Mouse (Mus musculus) hindbrain, embryonic 14.5 days (tissue): ENCODE results near the gene Ins2. TPM values are rescaled to one million over a fixed set of nuclear protein-coding genes. Genes with fewer than 3 reads are reported as not detected.
A peak's percentile ranks its signal among the peaks of the same experiment; 100 is the strongest.

Experiments
- ATAC-seq: fragments of 200-750 bp; cut with Nextera tagmentation; 2 replicates; pipeline ENCODE4 v1.8.0; 2017; ENCODE audit warnings: moderate number of reproducible peaks, mild to moderate bottlenecking, moderate TSS enrichment, moderate library complexity; ENCODE audit not compliant: low FRiP score
- DNase-seq: peaks from one replicate; pipeline ENCODE4 v3.0.0-alpha.2; 2015; ENCODE audit warnings: low spot score
- H3K27ac ChIP-seq: fragments of 300-500 bp; sonication (generic); 2 replicates; pipeline ENCODE4 v1.5.1; 2014; ENCODE audit warnings: mild to moderate bottlenecking, moderate library complexity
- H3K27me3 ChIP-seq: fragments of 300-500 bp; sonication (generic); 2 replicates; pipeline ENCODE4 v1.6.1; 2014; ENCODE audit warnings: mild to moderate bottlenecking, low read length, mixed read lengths; ENCODE audit not compliant: control insufficient read depth, insufficient read depth
- H3K36me3 ChIP-seq: fragments of 300-500 bp; sonication (generic); replicated peaks from 2 replicates; pipeline ENCODE4 v1.6.1; 2014; ENCODE audit not compliant: control insufficient read depth, insufficient read depth
- H3K4me1 ChIP-seq: fragments of 300-500 bp; sonication (generic); replicated peaks from 2 replicates; pipeline ENCODE4 v1.6.1; 2014; ENCODE audit warnings: antibody characterized with exemption, low read length, mixed read lengths; ENCODE audit not compliant: control insufficient read depth, insufficient read depth
- H3K4me2 ChIP-seq: fragments of 300-500 bp; sonication (generic); replicated peaks from 2 replicates; pipeline ENCODE4 v1.6.1; 2014; ENCODE audit warnings: mild to moderate bottlenecking, moderate library complexity
- H3K4me3 ChIP-seq: fragments of 300-500 bp; sonication (generic); replicated peaks from 2 replicates; pipeline ENCODE4 v1.5.1; 2014; ENCODE audit warnings: mild to moderate bottlenecking, low read length
- H3K9ac ChIP-seq: fragments of 300-500 bp; sonication (generic); 2 replicates; pipeline ENCODE4 v1.6.1; 2014
- H3K9me3 ChIP-seq: fragments of 300-500 bp; sonication (generic); 2 replicates; pipeline ENCODE4 v1.6.1; 2016; ENCODE audit warnings: low read length; ENCODE audit not compliant: control insufficient read depth
- WGBS: fragments of 180-500 bp; shearing (Covaris S2); extraction: QIAGEN DNeasy Blood & Tissue Kit; methylation state at CpG from one replicate; pipeline ENCODE4 v1.1.7; 2014; 5-methylcytosine and 5-hydroxymethylcytosine counted together
- microRNA counts: library from miRNA; unstranded; fragments of <30 nt; microRNA quantifications from one replicate; lab custom pipeline; 2016
- microRNA-seq: library from miRNA; unstranded; fragments of <30 nt; microRNA quantifications from one replicate; pipeline ENCODE4, GENCODE M21; 2016
- polyA plus RNA-seq: library from polyadenylated mRNA; unstranded; fragments of >200 nt; fragmentation: Nextera tagmentation; extraction: Ambion mirVana; gene quantifications from 2 replicates; pipeline ENCODE4 v1.2.1, GENCODE M21; 2014

The Ins2 gene
- polyA plus RNA-seq, 1 experiment from 2014 or later: 4.0 TPM

- H3K27ac ChIP-seq: no peak overlapping the region
- H3K9ac ChIP-seq: no peak overlapping the region
- H3K27me3 ChIP-seq: peaks cover 4% of the 10 kb centered on the region; the same call in 1 of the 2 replicates
- DNase-seq (no peak), ATAC-seq (no peak)
- no peak overlapping the region for H3K4me2 ChIP-seq
- H3K9me3 ChIP-seq: no peaks in the 10 kb centered on the region
- H3K36me3 ChIP-seq: no peaks in the 10 kb centered on the region
- no peak overlapping the region for H3K4me3 ChIP-seq
- H3K4me1 ChIP-seq: no peaks in the 10 kb centered on the region
- 27% methylated on average over 6 of the region's 6 CpGs for WGBS
These were observed 96.5 kb downstream of the Ins2 start for GRCm38 (mm10) chr7:142646676-142647075.

- DNase-seq: no peak
- Histone ChIP-seq H3K4me3 (no peak overlapping the region), H3K9me3 (no peaks in the 10 kb centered on the region), H3K36me3 (no peaks in the 10 kb centered on the region), H3K9ac (no peak overlapping the region), H3K27me3 (no peaks in the 10 kb centered on the region), H3K4me2 (no peak overlapping the region), H3K27ac (no peak overlapping the region), H3K4me1 (no peaks in the 10 kb centered on the region)
- ATAC-seq: no peak
- WGBS: 53% methylated on average over 5 of the region's 5 CpGs
These were observed 98.1 kb downstream of the Ins2 start for GRCm38 (mm10) chr7:142645045-142645444.

GRCm38 (mm10) chr7:142636178-142636577 is 107.0 kb downstream of the Ins2 start:
- no peak for ATAC-seq
- no peak for DNase-seq
- no peaks in the 10 kb centered on the region for H3K27me3 ChIP-seq
- no peak overlapping the region for H3K4me2 ChIP-seq
- no peaks in the 10 kb centered on the region for H3K36me3 ChIP-seq
- H3K9me3 ChIP-seq: no peaks in the 10 kb centered on the region
- no peak overlapping the region for H3K27ac ChIP-seq
- H3K4me1 ChIP-seq: 0 out of 2 replicates have a peak, but pooled peaks cover 3% of the 10 kb centered on the region
- H3K4me3 ChIP-seq: no peak overlapping the region
- no peak overlapping the region for H3K9ac ChIP-seq

GRCm38 (mm10) chr7:142630691-142631090 is 112.5 kb downstream of the Ins2 start:
- ATAC-seq: no peak
- Histone ChIP-seq H3K36me3 (no peaks in the 10 kb centered on the region), H3K27ac (no peak overlapping the region), H3K4me2 (no peak overlapping the region), H3K27me3 (no peaks in the 10 kb centered on the region; the same call in 1 of the 2 replicates), H3K4me1 (no peaks in the 10 kb centered on the region), H3K9ac (no peak overlapping the region), H3K9me3 (no peaks in the 10 kb centered on the region), H3K4me3 (no peak overlapping the region)
- DNase-seq: no peak
- 77% methylated on average over 10 of the region's 10 CpGs for WGBS

GRCm38 (mm10) chr7:142629806-142630205 is 113.4 kb downstream of the Ins2 start:
- Histone ChIP-seq H3K27ac (no peak overlapping the region), H3K27me3 (no peaks in the 10 kb centered on the region; the same call in 1 of the 2 replicates), H3K36me3 (no peaks in the 10 kb centered on the region), H3K4me3 (no peak overlapping the region), H3K9ac (no peak overlapping the region), H3K9me3 (no peaks in the 10 kb centered on the region), H3K4me1 (no peaks in the 10 kb centered on the region), H3K4me2 (no peak overlapping the region)
- 83% methylated on average over 6 of the region's 6 CpGs for whole genome bisulfite sequencing
- no peak for ATAC-seq
- no peak for DNase-seq

MicroRNA genes within 50 kb of the gene (microRNA counts, 519-probe panel; counts per million panel counts)
- not detected for microRNA mmu-miR-483 (lab: Ali Mortazavi, UCI)

Small RNA genes lying within 50 kb of the gene (microRNA-seq; reads per million reads assigned to microRNA genes)
- 199 reads per million, percentile 60 among the genes with 10 or more reads in this experiment for gene Mir483

Other genes starting within 250 kb of the Ins2 start
- 1.2 and 1.6 TPM in 2 replicates for gene Tnnt3, start 244.5 kb downstream of the Ins2 start, polyA plus RNA-seq
- 21.6 and 22.9 TPM in 2 replicates for gene Mrpl23, start 210.7 kb downstream of the Ins2 start, polyA plus RNA-seq
- gene Igf2, start 76.6 kb downstream of the Ins2 start, polyA plus RNA-seq: 141 and 194 TPM in 2 replicates
- not detected in 2 replicates for gene Gm49394, start 73.4 kb downstream of the Ins2 start, polyA plus RNA-seq
- gene Th, start 187.7 kb upstream of the Ins2 start, polyA plus RNA-seq: 4.7 and 7.6 TPM in 2 replicates
- gene Ascl2, start 225.9 kb upstream of the Ins2 start, polyA plus RNA-seq: 0.39 and 0.51 TPM in 2 replicates